8 mouse cellular contexts compared by ENCODE assay signal in the genomic region with DNA sequence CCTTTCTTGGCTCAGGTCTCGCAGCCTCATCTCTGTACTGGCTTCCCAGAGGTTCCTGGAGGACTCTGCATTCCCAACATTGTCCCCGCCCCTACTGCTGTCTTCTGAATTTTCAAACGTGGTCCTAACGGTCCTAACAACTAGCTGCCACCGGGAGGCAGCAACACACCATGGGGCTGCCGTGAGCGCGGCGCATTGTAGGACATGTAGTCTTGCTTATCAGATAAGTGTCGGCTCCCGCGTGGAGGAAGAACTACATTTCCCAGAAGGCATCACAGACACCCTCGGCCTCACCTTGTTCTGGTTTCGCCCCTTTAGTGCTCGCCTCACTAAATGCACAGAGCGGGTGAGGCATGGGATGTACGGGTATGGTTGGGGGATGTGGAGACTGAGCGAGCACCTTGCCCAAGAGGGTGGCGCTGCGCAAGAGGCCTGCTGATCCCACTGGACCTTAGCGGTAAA. TPM values are rescaled to one million over a fixed set of nuclear protein-coding genes. Genes with fewer than 3 reads are reported as not detected.
DNase-seq lines count a peak whose midpoint lies in the region; ATAC-seq and TF ChIP-seq lines count a peak whose summit lies in the region.

No protein-coding gene starts in this region.

- ATAC-seq in common myeloid progenitor, adult 5-6 weeks (replicated peaks; ENCODE audit: low read depth, poor library complexity, severe bottlenecking): peak; percentile 100
- peak; percentile 99 for ATAC-seq in hindbrain, postnatal 0 days
- peak; percentile 100 for ATAC-seq in megakaryocyte, adult 5-6 weeks (ENCODE audit: poor library complexity, severe bottlenecking)

- TF ChIP-seq CTCF in gastrocnemius, adult 2 months (IDR thresholded peaks at IDR 0.05): peak; percentile 92
- TF ChIP-seq CTCF in hindbrain, postnatal 0 days (IDR thresholded peaks at IDR 0.05; ENCODE audit: low read depth): peak; percentile 96
- peak; percentile 95 for TF ChIP-seq CTCF in left cerebral cortex, adult 2 months (IDR thresholded peaks at IDR 0.05)

- H3K4me1 ChIP-seq in hindbrain, postnatal 0 days (ENCODE audit: insufficient read depth, low read length): no peaks in the 10 kb centered on the region; the same call in 1 of the 2 replicates

- H3K27ac ChIP-seq in gastrocnemius, adult 2 months: peak overlapping the region; percentile 85
- H3K27ac ChIP-seq in hindbrain, postnatal 0 days: peak overlapping the region; percentile 76
- H3K27ac ChIP-seq in left cerebral cortex, adult 2 months: peak overlapping the region; percentile 95

- no peaks in the 10 kb centered on the region for H3K27me3 ChIP-seq in hindbrain, postnatal 0 days (ENCODE audit: insufficient read depth, low read length)

- peak overlapping the region; percentile 74 for H3K4me3 ChIP-seq in gastrocnemius, adult 2 months
- H3K4me3 ChIP-seq in hindbrain, postnatal 0 days (ENCODE audit: low read length): peak overlapping the region; percentile 45
- H3K4me3 ChIP-seq in left cerebral cortex, adult 2 months: peak overlapping the region; percentile 49

- intact Hi-C loops in gastrocnemius, adult 2 months (cut with DNase I): loop anchor here (2.0 to 5.0 kb wide), 2 partner anchors 59 to 119 kb away; a partner anchor contains a TSS
- intact Hi-C loops in left cerebral cortex, adult 2 months (cut with DNase I): loop anchor here (1.0 to 2.0 kb wide), 2 partner anchors 49 to 59 kb away; no protein-coding TSS in a partner anchor

- H3K36me3 ChIP-seq in hindbrain, postnatal 0 days (ENCODE audit: insufficient read depth, low read length): no peaks in the 10 kb centered on the region

- under 1% methylated on average over 21 of the region's 21 CpGs for WGBS in hindbrain, postnatal 0 days

- DNase-seq in ZHBTc4 (ENCODE audit: low read depth, low spot score): peak; percentile 100
- peak; percentile 93 for DNase-seq in gastrocnemius, adult 2 months
- DNase-seq in hindbrain, postnatal 0 days (ENCODE audit: low spot score): peak; percentile 98
- peak; percentile 91 to 94 for DNase-seq in left cerebral cortex, adult 2 months (ENCODE audit: extremely low spot score in 1 of 2, low spot score in 2 of 2)
- peak; percentile 97 for DNase-seq in right cerebral cortex, adult 2 months (ENCODE audit: low spot score in 2 of 2)
- DNase-seq in urinary bladder, postnatal 14 days (ENCODE audit: low spot score): peak; percentile 91

- peak overlapping the region; percentile 68 for H3K4me2 ChIP-seq in hindbrain, postnatal 0 days (ENCODE audit: low read depth, low read length)

- no peaks in the 10 kb centered on the region for H3K9me3 ChIP-seq in hindbrain, postnatal 0 days (ENCODE audit: low read length)

- H3K9ac ChIP-seq in hindbrain, postnatal 0 days (replicated peaks; ENCODE audit: low read length): peak overlapping the region; percentile 53

RNA-seq across cellular contexts. Expression of a gene that starts 11.0 kb away (rescaled TPM):
- not detected in 2 replicates for total RNA-seq in common myeloid progenitor, adult 5-6 weeks (2017)
- total RNA-seq in gastrocnemius, adult 2 months (2021): 1 to 10 TPM; 3.8 to 4.3 TPM
- 45.9 and 47.4 TPM in 2 replicates for total RNA-seq in hindbrain, postnatal 0 days (2014; rRNA removed)
- 17.5 and 18.1 TPM in 2 replicates for polyA plus RNA-seq in hindbrain, postnatal 0 days (2015; fragmentation: Nextera tagmentation; extraction: Ambion mirVana)
- total RNA-seq in left cerebral cortex, adult 2 months (2021): 10 to 100 TPM; 33.0 to 36.4 TPM
- total RNA-seq in megakaryocyte, adult 5-6 weeks (2015): 0.11 TPM in 1 of 2 replicates, not detected in the other
- not detected in 2 replicates for total RNA-seq in megakaryocyte, adult 5-6 weeks (2017)

RNA-seq across cellular contexts. Expression of a gene that starts 40.0 kb away (rescaled TPM):
- 94.7 and 118 TPM in 2 replicates for total RNA-seq in common myeloid progenitor, adult 5-6 weeks (2017)
- 1 to 10 TPM; 2.6 to 5.7 TPM for total RNA-seq in gastrocnemius, adult 2 months (2021)
- 37.3 and 59.9 TPM in 2 replicates for total RNA-seq in hindbrain, postnatal 0 days (2014; rRNA removed)
- polyA plus RNA-seq in hindbrain, postnatal 0 days (2015; fragmentation: Nextera tagmentation; extraction: Ambion mirVana): 50.3 and 56.1 TPM in 2 replicates
- total RNA-seq in left cerebral cortex, adult 2 months (2021): 10 to 100 TPM; 25.9 to 26.6 TPM
- 2,723 and 2,838 TPM in 2 replicates for total RNA-seq in megakaryocyte, adult 5-6 weeks (2015)
- 1,463 and 1,715 TPM in 2 replicates for total RNA-seq in megakaryocyte, adult 5-6 weeks (2017)

RNA-seq across cellular contexts. Expression of a gene that starts 46.1 kb away (rescaled TPM):
- 9.4 and 11.9 TPM in 2 replicates for total RNA-seq in common myeloid progenitor, adult 5-6 weeks (2017)
- not detected for total RNA-seq in gastrocnemius, adult 2 months (2021)
- not detected in 2 replicates for total RNA-seq in hindbrain, postnatal 0 days (2014; rRNA removed)
- 0.84 and 1.0 TPM in 2 replicates for polyA plus RNA-seq in hindbrain, postnatal 0 days (2015; fragmentation: Nextera tagmentation; extraction: Ambion mirVana)
- 1 to 10 TPM in 1 of 2 experiments, not detected in 1; 3.1 TPM for total RNA-seq in left cerebral cortex, adult 2 months (2021)
- 45.8 and 47.6 TPM in 2 replicates for total RNA-seq in megakaryocyte, adult 5-6 weeks (2015)
- total RNA-seq in megakaryocyte, adult 5-6 weeks (2017): 13.3 and 18.5 TPM in 2 replicates

RNA-seq across cellular contexts. Expression of a gene that starts 48.0 kb away (rescaled TPM):
- total RNA-seq in common myeloid progenitor, adult 5-6 weeks (2017): 9.0 and 13.0 TPM in 2 replicates
- under 1 TPM; 0.11 to 0.13 TPM for total RNA-seq in gastrocnemius, adult 2 months (2021)
- 1.9 and 3.7 TPM in 2 replicates for total RNA-seq in hindbrain, postnatal 0 days (2014; rRNA removed)
- polyA plus RNA-seq in hindbrain, postnatal 0 days (2015; fragmentation: Nextera tagmentation; extraction: Ambion mirVana): 2.1 TPM in 2 replicates
- total RNA-seq in left cerebral cortex, adult 2 months (2021): 1 to 10 TPM; 3.9 to 5.1 TPM
- 23.0 and 28.6 TPM in 2 replicates for total RNA-seq in megakaryocyte, adult 5-6 weeks (2015)
- total RNA-seq in megakaryocyte, adult 5-6 weeks (2017): 13.3 and 17.2 TPM in 2 replicates

RNA-seq across cellular contexts. Expression of a gene that starts 49.8 kb away (rescaled TPM):
- 10.8 and 11.0 TPM in 2 replicates for total RNA-seq in common myeloid progenitor, adult 5-6 weeks (2017)
- 1 to 10 TPM; 5.9 to 6.9 TPM for total RNA-seq in gastrocnemius, adult 2 months (2021)
- 12.9 and 14.7 TPM in 2 replicates for total RNA-seq in hindbrain, postnatal 0 days (2014; rRNA removed)
- 17.8 and 19.3 TPM in 2 replicates for polyA plus RNA-seq in hindbrain, postnatal 0 days (2015; fragmentation: Nextera tagmentation; extraction: Ambion mirVana)
- 1 to 10 TPM; 7.0 to 8.0 TPM for total RNA-seq in left cerebral cortex, adult 2 months (2021)
- total RNA-seq in megakaryocyte, adult 5-6 weeks (2015): 3.7 and 5.1 TPM in 2 replicates
- total RNA-seq in megakaryocyte, adult 5-6 weeks (2017): 5.8 and 5.9 TPM in 2 replicates

Comparison
In these comparisons a context has a peak if more than half of its experiments do, and no peak if none do; other contexts are left out.
1. Peak in every context shown above with its lines: DNase-seq, ATAC-seq, H3K4me3 ChIP-seq and H3K27ac ChIP-seq.
2. RNA of a gene that starts 40.0 kb away (total RNA-seq): 1,463 to 2,838 TPM in megakaryocyte, adult 5-6 weeks; 94.7 to 118 TPM in common myeloid progenitor, adult 5-6 weeks, 37.3 to 59.9 TPM in hindbrain, postnatal 0 days, 25.9 to 26.6 TPM in left cerebral cortex, adult 2 months and 2.6 to 5.7 TPM in gastrocnemius, adult 2 months; every median in the first group is over 10 times any median in the second.